Mouse (Mus musculus): ENCODE data around the gene Ppp2r5e. TPM values are rescaled to one million over a fixed set of nuclear protein-coding genes. Genes with fewer than 3 reads are reported as not detected.
A peak's percentile ranks its signal among the peaks of the same experiment; 100 is the strongest.

Gene Ppp2r5e
- polyA plus RNA-seq, 1 experiment from 2014 or later = 20.9 TPM

DNA sequence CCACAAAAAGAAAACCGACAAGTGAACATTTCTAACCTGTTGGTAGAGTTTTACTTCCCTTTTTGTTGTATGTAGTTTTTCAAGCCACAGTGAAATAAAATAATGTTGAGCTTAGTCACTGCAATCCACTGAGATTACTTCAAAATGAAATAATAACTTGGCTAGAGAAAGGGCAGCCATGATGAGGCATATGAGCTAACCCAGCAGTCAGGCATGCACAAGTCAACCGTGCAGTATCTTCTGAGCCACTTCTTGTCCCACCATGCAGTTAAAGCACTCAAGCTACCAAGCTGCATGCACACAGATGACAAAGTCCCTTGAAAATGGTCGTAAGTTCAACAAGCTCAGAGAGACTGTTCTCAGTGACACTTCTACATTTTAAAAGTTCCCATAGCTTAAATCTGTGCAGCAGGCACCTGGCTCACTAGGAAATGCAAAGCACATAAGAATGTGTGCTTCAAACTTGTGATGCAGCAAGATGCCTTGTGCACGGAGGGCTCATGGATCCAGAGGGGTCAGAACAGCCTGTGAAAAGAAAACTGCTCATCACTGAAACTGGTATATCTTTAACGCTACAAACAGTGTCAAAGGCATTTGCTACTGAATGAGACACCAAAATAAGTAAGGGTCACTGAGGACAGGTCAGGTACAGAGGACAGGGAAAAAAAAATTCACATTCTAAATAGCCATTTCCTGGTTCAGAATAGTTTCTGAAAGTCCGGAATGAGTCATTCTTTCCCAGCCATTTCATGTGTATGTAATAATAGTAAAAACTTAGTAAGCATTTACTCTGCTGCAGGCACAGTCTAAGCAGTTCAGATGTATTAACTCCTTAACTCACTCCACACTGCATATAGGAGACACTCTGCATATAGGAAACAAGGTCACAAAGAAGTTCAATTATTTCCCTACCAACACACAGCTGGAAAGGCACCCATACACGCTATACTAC, 66.9 kb downstream of the Ppp2r5e start:
- Histone ChIP-seq H3K36me3 (replicated peaks) (no peaks in the 10 kb centered on the region), H3K27ac (no peak overlapping the region), H3K27me3 (replicated peaks) (no peaks in the 10 kb centered on the region), H3K9me3 (no peaks in the 10 kb centered on the region), H3K4me1 (peaks cover 15% of the 10 kb centered on the region), H3K4me3 (no peak overlapping the region), H3K4me2 (no peak overlapping the region), H3K9ac (no peak overlapping the region)
- no peak for ATAC-seq (replicated peaks)
- 87% methylated on average over 7 of the region's 7 CpGs for WGBS

DNA sequence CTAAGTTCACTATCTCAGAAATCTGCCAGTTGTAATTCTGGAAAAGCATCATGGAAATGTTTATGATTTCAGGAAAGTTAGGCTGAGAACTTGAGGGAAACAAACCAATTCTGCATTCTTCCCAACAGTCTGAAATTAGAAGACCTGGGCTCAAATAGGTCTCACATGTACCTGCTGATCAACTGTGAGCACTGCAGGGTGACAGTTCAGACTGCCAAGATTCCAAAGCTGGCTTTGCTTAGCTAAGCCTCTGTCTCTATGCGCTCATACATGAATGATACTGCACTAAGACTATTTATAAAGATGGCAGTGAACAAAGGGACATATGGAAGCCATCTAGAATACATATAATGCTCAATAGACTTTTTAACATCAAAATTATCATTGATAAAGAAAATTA, 67.7 kb downstream of the Ppp2r5e start:
- Histone ChIP-seq H3K4me3 (no peak overlapping the region), H3K4me1 (peaks cover 15% of the 10 kb centered on the region), H3K27me3 (replicated peaks) (no peaks in the 10 kb centered on the region), H3K4me2 (no peak overlapping the region), H3K27ac (no peak overlapping the region), H3K9me3 (no peaks in the 10 kb centered on the region), H3K9ac (no peak overlapping the region), H3K36me3 (replicated peaks) (no peaks in the 10 kb centered on the region)
- WGBS = 76% methylated on average over 1 of the region's 1 CpGs
- no peak for ATAC-seq (replicated peaks)

DNA sequence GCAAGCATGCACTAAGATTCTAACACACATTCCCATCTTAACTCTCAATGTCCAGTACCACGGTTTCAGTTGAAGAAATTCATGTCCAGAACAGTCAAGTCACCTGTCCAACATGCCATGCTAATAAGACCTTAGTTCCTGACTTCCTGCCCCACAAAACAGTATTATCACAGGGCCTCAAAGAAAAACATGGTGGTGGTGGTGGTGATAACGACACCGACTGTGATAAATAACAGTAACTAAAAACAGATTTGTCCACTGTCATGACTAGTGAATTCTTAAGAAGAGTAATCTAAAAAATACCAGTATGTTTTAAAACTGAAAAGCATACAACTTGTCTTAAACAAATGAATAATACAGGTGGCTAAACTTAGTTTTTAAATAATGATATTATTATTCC, 71.8 kb downstream of the Ppp2r5e start:
- Histone ChIP-seq H3K4me1 (peaks cover 12% of the 10 kb centered on the region), H3K27me3 (replicated peaks) (no peaks in the 10 kb centered on the region), H3K36me3 (replicated peaks) (no peaks in the 10 kb centered on the region), H3K27ac (no peak overlapping the region), H3K9me3 (no peaks in the 10 kb centered on the region), H3K9ac (no peak overlapping the region), H3K4me3 (no peak overlapping the region), H3K4me2 (no peak overlapping the region)
- no peak for ATAC-seq (replicated peaks)
- WGBS = 94% methylated on average over 3 of the region's 3 CpGs

DNA sequence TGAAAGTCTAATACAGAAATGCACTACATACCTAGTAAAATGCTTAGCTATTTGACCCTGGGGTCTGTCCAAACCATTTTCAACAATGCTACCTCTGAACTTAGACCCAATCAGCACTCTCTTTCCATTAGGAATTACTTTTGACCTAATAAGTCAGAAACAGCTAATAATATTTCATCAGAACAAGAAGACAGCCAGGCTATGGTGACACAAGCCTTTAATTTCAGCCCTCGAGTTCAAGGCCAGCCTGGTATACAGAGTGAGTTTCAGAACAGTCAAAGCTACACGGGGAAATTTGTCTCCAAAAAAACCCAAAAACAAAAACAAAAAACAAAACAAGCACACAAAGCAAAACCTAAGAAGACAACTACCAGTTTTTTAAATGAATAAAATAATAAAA, 73.1 kb downstream of the Ppp2r5e start:
- Histone ChIP-seq H3K4me1 (peaks cover 12% of the 10 kb centered on the region), H3K27me3 (replicated peaks) (no peaks in the 10 kb centered on the region), H3K4me2 (no peak overlapping the region), H3K9ac (no peak overlapping the region), H3K9me3 (no peaks in the 10 kb centered on the region), H3K36me3 (replicated peaks) (no peaks in the 10 kb centered on the region), H3K4me3 (no peak overlapping the region), H3K27ac (no peak overlapping the region)
- WGBS = 88% methylated on average over 2 of the region's 2 CpGs
- ATAC-seq (replicated peaks) = no peak

DNA sequence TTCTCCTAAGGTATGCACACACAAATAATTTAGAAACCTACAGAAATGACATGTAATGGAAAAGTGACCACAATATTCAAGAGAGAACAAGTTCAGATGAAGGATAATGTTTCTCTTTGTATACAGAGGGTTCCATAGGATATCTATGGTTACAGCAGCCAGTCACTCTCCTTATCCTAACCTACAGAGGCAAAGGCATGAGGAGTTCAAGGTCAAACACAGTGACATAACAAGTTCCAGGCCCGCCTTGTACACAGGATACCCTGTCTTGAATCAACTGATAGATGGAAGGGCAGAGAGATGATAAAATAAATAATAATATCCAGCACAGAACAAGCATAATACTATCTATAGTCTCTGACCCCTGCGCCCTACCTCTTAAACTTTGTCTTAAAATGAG, 73.7 kb downstream of the Ppp2r5e start:
- 97% methylated on average over 2 of the region's 2 CpGs for WGBS
- H3K27me3 ChIP-seq (replicated peaks) = no peaks in the 10 kb centered on the region
- no peak overlapping the region for H3K4me3 ChIP-seq
- no peaks in the 10 kb centered on the region for H3K36me3 ChIP-seq (replicated peaks)
- ATAC-seq (replicated peaks) = no peak
- no peak overlapping the region for H3K4me2 ChIP-seq
- no peak overlapping the region for H3K27ac ChIP-seq
- no peaks in the 10 kb centered on the region for H3K9me3 ChIP-seq
- H3K4me1 ChIP-seq = peaks cover 12% of the 10 kb centered on the region
- no peak overlapping the region for H3K9ac ChIP-seq

DNA sequence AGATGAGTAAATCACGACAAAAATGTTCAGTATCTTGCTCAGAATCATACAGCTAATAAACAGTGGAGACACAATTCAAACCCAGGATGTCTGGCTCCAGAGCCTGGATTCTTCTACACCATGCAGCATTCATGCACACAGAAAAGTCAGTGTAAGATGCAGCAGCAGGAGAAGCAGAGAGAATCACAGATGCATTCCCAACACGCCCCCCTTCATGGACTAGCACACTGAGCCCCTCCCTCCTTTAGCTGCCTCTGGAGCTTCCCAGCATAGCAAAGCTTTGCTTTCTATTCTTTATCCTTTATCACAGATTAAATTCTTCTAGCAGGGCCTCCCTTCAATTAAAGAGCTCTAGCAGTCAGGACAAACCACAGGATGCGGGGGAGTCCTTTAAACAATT, 75.7 kb downstream of the Ppp2r5e start:
- no peaks in the 10 kb centered on the region for H3K36me3 ChIP-seq (replicated peaks)
- no peak overlapping the region for H3K4me2 ChIP-seq
- no peak overlapping the region for H3K4me3 ChIP-seq
- ATAC-seq (replicated peaks) = peak; percentile 38; the same call in 1 of the 2 replicates
- peak overlapping the region; percentile 59 for H3K27ac ChIP-seq
- H3K4me1 ChIP-seq = peaks cover 12% of the 10 kb centered on the region
- no peak overlapping the region for H3K9ac ChIP-seq
- no peaks in the 10 kb centered on the region for H3K27me3 ChIP-seq (replicated peaks)
- no peaks in the 10 kb centered on the region for H3K9me3 ChIP-seq
- 32% methylated on average over 3 of the region's 3 CpGs for whole genome bisulfite sequencing

DNA sequence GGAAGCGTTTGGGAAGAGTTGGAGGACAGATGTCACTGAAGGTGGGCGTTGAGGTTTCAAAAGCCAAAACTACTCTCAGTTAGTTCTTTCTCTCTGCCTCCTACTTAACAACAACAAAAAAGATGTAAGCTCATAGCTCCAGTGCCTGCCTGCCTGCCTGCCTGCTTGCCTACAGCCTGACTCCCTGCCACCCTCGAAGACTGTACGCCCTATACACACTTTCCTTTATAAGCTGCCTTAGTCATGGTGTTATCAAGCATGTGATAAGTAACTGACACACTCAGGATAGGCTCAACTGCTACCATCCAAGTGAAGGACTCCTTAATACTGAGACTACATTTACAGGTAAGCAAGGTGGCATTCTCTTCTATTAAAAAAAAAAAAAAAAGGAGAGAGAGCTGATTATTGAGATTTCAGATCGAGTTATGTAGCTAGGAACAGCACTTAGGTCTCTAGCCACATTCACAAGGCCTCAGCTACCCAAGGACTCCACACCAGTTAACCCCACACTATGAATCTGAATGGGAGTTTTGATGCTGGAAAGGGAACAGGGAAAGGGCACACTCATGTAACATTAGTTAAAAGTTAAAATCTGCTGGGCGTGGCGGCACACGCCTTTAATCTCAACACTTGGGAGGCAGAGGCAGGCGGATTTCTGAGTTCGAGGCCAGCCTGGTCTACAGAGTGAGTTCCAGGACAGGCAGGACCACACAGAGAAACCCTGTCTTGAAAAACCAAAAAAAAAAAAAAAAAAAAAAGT, 76.7 kb downstream of the Ppp2r5e start:
- Histone ChIP-seq H3K9me3 (no peaks in the 10 kb centered on the region), H3K9ac (no peak overlapping the region), H3K27ac (no peak overlapping the region), H3K4me3 (no peak overlapping the region), H3K4me1 (peaks cover 12% of the 10 kb centered on the region), H3K4me2 (no peak overlapping the region), H3K36me3 (replicated peaks) (no peaks in the 10 kb centered on the region), H3K27me3 (replicated peaks) (no peaks in the 10 kb centered on the region)
- 95% methylated on average over 10 of the region's 10 CpGs for WGBS
- no peak for ATAC-seq (replicated peaks)

DNA sequence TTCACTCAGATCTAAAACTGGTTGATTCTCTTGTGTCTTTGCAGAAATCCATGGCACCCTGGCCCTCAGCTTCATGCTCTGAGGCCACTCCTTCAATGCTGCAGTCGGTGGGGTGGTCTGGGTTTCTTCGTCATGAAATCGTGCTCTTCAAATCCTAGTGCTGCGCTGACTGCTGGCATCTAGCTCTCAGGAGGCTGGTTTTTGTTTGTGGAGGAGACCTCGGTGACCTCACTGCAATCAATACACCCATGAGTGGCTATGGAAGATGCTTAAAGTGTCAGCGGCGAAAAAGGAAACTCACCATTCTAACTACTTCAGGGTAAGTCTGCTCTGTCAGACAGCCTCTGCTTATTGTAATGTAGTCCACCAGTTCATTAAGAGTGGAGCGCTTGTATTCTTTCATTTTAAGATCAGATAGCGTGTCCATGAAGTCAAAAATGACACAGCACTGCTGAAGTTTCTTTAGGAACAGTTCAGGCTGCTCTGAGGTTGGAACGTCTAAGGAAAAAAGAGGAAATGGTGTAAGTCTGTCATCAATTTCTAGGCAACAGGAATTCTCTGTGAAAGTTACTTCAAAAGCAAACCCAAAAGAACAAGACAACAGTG, 80.6 kb downstream of the Ppp2r5e start:
- ATAC-seq (replicated peaks) = no peak
- no peak overlapping the region for H3K27ac ChIP-seq

DNA sequence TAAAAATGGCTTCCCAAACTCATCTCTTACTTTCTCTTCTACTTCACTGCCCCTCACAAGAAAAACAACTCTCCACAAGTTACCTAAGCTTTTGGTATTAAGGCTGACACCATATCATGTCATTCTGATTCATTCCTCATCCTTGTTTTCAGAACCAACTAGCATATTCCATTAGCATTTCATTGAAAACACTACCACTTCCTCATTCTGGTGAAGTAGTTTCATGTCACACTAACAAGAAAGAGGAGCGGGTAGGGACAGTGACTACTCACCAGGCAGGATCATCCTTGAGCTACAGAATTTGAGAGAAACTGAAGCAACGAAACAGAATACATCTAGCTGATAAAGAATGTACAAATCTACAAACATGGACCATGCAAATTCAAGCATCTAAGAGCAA, 84.5 kb downstream of the Ppp2r5e start:
- no peak overlapping the region for H3K4me2 ChIP-seq
- H3K4me3 ChIP-seq = no peak overlapping the region
- no peak for ATAC-seq (replicated peaks)
- H3K27ac ChIP-seq = no peak overlapping the region
- H3K36me3 ChIP-seq (replicated peaks) = no peaks in the 10 kb centered on the region
- no peaks in the 10 kb centered on the region for H3K9me3 ChIP-seq
- H3K4me1 ChIP-seq = no peaks in the 10 kb centered on the region
- 95% methylated on average over 2 of the region's 2 CpGs for WGBS
- no peaks in the 10 kb centered on the region for H3K27me3 ChIP-seq (replicated peaks)
- no peak overlapping the region for H3K9ac ChIP-seq

More for the DNA sequence above, 80.6 kb downstream of the Ppp2r5e start:
- Histone ChIP-seq H3K4me1 (peaks cover 6% of the 10 kb centered on the region), H3K4me3 (no peak overlapping the region), H3K4me2 (no peak overlapping the region), H3K9ac (no peak overlapping the region), H3K36me3 (replicated peaks) (no peaks in the 10 kb centered on the region), H3K27me3 (replicated peaks) (no peaks in the 10 kb centered on the region), H3K9me3 (no peaks in the 10 kb centered on the region)
- 74% methylated on average over 10 of the region's 10 CpGs for WGBS

DNA sequence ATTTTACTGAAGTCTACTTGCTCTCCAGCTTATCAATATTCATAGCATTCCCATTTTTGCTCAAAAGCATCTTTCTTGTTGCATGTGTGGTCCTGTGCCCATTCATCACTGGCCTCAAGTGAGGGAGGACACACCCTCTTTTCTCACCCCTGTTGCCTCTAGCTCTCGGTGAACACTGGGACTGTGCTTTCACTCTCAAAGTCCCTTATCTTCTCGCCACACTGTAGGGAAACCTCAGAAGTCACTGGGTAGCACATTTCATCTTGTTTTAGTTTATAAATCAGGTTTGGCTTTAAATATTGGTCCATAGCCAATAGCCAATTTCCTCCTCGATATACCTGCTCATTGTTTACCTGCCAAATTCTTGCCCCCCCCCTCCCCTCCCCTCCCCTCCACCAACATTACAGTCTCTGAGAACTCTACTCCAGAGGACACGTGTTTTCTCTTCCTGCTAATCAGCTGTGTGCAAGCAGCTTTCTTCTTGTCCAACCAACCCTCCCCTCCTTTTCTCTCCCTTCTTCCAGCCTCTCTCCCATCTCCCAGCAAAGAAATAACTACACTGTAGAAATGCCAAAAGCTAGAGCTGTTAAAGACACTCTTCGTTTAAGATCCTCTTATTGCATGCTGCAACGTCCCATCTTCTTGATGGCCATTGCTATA, 90.9 kb downstream of the Ppp2r5e start:
- no peak for ATAC-seq (replicated peaks)
- 78% methylated on average over 6 of the region's 6 CpGs for WGBS
- H3K4me1 ChIP-seq = no peaks in the 10 kb centered on the region
- no peaks in the 10 kb centered on the region for H3K9me3 ChIP-seq
- H3K27me3 ChIP-seq (replicated peaks) = no peaks in the 10 kb centered on the region
- H3K4me2 ChIP-seq = no peak overlapping the region
- no peak overlapping the region for H3K9ac ChIP-seq
- H3K36me3 ChIP-seq (replicated peaks) = no peaks in the 10 kb centered on the region
- H3K4me3 ChIP-seq = no peak overlapping the region
- no peak overlapping the region for H3K27ac ChIP-seq

DNA sequence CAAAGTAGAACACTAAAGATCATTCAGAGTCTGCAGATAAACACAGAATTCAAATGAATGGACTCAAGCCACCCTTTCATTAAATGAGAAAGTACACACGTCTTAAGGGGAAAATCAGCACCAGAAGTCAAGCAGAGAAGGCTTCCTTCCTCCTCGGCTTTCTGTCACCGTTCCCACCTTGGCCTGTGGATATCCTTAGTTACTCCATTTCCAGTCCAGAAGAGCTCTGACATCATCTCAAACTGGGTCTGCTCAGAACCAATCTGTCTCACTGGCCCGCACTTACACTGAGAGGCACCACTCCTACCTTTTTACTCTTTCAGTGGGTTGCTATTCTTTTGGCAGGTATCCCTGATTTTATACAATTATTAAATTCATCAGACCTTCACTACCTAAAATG, 93.4 kb downstream of the Ppp2r5e start:
- H3K36me3 ChIP-seq (replicated peaks) = no peaks in the 10 kb centered on the region
- ATAC-seq (replicated peaks) = no peak
- no peak overlapping the region for H3K4me3 ChIP-seq
- no peak overlapping the region for H3K9ac ChIP-seq
- no peaks in the 10 kb centered on the region for H3K4me1 ChIP-seq
- no peak overlapping the region for H3K4me2 ChIP-seq
- H3K9me3 ChIP-seq = no peaks in the 10 kb centered on the region
- no peaks in the 10 kb centered on the region for H3K27me3 ChIP-seq (replicated peaks)
- H3K27ac ChIP-seq = no peak overlapping the region
- 77% methylated on average over 4 of the region's 4 CpGs for WGBS

DNA sequence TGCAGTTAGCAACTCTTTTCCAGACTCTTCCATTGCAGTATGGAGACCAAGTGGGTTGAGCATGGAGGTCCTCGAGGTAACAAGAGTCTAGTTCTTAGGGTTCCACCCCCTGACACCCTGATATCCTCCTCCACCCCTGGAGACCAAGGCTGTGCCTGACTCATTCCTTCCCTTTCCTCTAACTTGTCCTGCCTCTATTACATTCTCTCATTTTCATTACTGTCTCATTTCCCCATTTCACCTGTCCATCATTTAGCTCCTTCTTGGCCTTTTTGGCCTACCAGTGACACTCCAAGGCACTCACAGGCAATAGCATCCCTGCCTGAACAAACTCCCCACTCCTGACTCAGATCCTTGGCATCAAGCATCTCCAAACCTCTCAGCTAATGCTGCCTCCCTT, 98.3 kb downstream of the Ppp2r5e start:
- Histone ChIP-seq H3K27me3 (replicated peaks) (no peaks in the 10 kb centered on the region), H3K4me3 (no peak overlapping the region), H3K27ac (no peak overlapping the region), H3K9ac (no peak overlapping the region), H3K9me3 (no peaks in the 10 kb centered on the region), H3K4me2 (no peak overlapping the region), H3K36me3 (replicated peaks) (no peaks in the 10 kb centered on the region), H3K4me1 (no peaks in the 10 kb centered on the region)
- WGBS = 90% methylated on average over 1 of the region's 1 CpGs
- no peak for ATAC-seq (replicated peaks)

Measured in midbrain, embryonic 15.5 days (tissue).